Mouse (Mus musculus) heart, postnatal 0 days (tissue): ENCODE results near the gene A630023A22Rik.

Experiments used
- CTCF ChIP-seq: IDR thresholded peaks from 2 replicates; pipeline ENCODE4 v1.5.1; 2016; ENCODE audit warnings: antibody characterized with exemption, control low read depth, low read depth
- EP300 ChIP-seq: IDR thresholded peaks from 2 replicates; pipeline ENCODE4 v1.6.1; 2016; ENCODE audit warnings: antibody characterized with exemption, low read depth

GRCm38 (mm10) chr14:34026710-34027109 is 75.8 kb downstream of the A630023A22Rik start:
- TF ChIP-seq CTCF (no peak), EP300 (no peak)
